Mouse (Mus musculus) left cerebral cortex, adult 11 months (tissue): ENCODE data around the gene Cerkl.

Experiments
- DNase-seq: peaks from one replicate; pipeline ENCODE4 v3.0.0; 2022; ENCODE audit warnings: low spot score

Cerkl gene

DNA sequence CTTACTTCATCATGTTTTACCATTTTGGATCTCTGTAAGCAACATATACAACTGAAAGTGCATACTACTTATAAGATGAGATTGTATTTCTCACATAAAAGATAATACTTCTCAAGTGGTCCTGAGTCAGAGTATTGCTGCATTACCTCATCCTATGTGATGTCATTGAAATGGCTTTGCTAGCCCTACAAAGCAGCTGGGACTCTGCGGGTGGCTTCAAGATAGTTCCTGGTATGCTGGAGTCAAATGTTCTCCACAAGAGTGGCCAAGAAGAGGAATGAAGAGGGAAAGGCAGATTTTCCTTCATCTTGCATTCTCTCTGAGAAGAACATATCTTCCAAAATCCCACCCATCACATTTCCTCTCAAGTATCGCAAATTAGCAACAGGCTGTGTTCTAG lies 13.2 kb downstream of the Cerkl start:
- no peak for DNase-seq

DNA sequence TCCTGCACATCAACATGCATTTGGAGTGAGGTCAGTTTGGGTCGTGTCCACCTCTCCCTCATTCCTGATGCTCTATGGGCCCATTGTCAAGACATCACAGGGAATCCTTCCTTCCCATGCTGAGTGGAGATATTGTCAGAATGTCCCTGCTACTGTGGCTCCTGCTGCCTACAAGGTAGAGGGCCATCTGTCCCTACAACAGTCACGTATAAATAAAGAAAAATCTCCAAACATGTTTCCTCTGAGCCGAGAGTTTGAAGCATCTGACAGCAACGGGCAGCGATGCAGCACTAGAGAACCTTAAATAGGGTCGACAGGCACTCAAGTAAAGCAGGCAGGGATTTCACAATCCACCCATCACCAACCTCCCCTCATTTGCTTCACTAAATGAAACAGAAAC lies 13.7 kb downstream of the Cerkl start:
- no peak for DNase-seq

DNA sequence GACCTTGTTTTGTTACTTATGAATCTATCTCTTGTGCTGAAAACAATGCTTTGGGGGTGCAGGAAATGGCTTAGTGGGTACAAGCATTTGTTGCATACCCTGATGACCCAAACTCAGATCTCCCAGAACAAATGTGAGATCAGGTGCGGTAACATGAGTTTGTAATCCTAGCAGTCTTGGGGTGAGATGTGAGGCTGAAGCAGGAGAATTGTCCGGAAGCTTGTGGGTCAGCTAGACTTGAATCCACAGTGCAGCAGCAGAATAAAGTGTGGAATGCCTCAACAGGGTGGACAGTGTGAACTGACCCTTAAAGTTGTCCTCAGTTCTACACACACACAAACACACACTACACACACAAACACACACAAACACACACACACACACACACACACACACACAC lies 14.4 kb downstream of the Cerkl start:
- DNase-seq, result no peak

GRCm38 (mm10) chr2:79430061-79430460 lies 26.5 kb downstream of the Cerkl start:
- no peak for DNase-seq

DNA sequence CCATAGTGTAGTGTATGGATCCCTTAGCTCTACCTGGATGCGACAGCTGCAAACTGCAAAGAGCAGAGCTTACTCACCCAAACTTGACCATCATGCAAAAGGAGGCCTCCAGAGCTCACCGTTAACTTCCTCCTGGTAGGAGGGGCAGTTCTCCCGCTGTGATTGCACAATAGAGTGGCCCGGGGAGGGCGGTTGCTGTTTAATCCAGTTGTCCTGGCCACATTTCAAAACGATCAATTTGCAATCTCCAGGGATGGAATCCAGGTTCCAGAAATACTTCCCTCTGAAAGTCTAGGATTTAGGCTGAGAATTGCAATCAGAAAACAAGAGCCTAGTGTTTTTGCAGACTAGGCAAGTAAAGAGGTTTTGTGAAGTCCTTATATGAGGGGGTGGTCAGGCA lies 26.9 kb downstream of the Cerkl start:
- no peak for DNase-seq

DNA sequence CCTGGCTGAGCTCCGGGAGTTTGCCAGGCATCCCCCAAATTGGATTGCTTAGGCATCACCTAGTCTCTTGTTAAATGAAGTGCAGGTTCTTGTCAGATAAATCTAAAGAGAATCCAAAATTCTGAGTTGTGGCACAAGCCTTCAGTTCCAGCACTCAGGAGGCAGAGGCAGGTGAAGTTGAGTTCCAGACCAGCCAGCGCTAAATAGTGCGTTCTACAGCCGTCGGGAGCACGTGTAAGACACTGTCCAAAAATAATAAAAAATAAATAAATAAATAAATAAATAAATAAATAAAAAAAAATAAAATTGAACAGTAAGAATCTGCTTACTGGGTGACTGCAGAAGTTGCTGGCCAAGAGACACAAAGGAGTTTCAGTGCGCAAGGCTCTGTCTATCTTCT lies 27.5 kb downstream of the Cerkl start:
- no peak for DNase-seq

DNA sequence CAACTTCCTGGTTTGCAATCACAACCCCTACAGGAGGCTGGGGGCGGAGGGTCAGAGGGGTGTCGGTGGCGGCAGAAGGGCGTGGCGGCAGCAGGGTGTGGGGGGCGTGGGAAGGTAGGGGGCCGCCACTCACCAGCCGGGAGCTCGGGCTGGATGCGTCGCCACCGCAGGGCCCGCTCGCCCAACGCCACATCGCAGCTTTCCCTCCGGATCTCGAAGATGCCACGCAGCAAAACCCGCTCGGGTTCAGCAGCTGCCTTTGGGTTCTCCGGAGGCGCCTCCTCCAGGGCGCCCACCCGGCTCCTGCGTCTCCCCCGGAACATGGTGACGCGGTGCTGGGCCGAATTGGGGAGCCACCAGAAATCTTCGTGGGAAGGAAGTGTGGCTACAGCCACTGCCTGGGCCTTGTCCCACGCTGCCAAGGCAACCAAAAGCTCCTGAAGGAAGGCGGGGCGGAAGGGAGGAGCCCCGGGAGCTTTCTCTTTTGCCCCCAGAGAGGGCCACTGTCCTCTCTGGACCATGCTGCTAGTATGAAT lies 27.9 kb downstream of the Cerkl start:
- no peak for DNase-seq

- DNase-seq, result no peak
Measured at GRCm38 (mm10) chr2:79428022-79428421, 28.6 kb downstream of the Cerkl start.

DNA sequence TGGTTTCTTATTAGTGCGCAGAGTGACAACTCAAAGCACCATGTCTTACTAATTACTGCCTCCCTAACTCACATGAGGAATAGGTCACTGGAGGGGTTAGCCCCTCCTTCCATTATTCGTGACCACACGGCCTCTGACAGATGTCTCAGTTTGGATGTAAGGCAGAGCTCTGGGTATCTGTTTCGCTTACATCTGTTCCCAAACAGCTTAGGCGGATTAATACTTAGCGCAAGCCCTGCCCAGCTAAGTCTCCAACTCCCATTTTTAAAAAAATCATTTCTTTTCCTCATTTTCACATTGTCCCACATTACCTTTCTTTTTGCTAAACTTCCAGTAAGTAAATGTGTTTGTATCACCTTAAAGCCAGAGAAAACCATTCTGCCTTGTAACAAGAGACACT lies 34.9 kb downstream of the Cerkl start:
- no peak for DNase-seq

- no peak for DNase-seq
Measured at GRCm38 (mm10) chr2:79414505-79414904, 42.1 kb downstream of the Cerkl start.

DNA sequence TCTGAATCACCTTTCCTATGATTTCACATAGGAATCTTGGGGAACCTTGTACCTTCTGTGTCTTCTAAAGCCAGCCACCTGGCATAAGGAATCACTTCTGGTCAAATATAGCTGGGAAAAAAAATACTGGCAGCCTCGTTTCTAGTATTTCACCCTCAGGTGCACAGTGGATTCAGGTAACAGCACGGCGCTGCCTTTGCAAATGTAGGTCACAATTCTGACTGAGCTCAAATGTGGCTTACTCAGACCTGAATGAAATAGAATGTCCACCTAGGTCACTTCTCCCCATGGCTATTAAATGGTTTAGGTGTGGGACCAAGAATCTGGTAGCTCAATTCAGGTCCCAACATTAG lies 45.7 kb downstream of the Cerkl start:
- no peak for DNase-seq

GRCm38 (mm10) chr2:79410247-79410902 lies 46.2 kb downstream of the Cerkl start:
- no peak for DNase-seq

DNA sequence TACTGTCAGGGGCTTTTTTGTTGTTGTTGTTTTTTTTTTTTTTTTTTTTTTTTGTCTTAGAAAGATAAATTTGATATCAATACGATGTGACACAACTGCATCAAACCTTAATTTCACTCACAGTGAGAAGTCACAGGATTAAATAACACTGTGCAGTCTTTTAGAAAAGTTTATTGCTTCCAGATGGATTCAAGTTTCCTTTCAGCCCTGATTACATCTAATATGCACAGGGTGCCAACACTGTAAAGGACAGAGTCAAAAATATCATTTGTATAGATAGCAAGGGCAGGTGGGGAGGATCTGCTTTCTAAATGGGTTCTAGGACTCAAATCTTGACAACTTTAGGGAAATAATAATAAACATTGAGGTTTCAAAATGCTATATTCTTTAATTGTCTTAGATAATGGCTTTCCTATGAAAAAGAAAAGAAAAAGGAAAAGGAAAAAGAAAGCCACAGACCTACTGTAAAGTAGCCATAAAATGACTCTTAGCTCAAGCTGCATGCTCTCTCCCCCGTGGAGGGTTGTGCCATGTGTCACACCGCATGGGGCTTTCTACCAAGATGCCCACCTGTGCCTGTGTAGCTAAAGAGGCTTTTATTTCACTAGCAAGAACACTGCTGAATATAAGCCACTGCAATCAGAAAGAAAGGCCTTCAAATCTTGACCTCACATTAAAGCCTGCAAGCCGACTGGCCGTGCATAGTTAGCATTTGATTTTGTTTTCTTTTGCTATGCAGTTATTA lies 50.8 kb downstream of the Cerkl start:
- no peak for DNase-seq

- DNase-seq, result no peak
Measured at GRCm38 (mm10) chr2:79400045-79400444, 56.5 kb downstream of the Cerkl start.

DNA sequence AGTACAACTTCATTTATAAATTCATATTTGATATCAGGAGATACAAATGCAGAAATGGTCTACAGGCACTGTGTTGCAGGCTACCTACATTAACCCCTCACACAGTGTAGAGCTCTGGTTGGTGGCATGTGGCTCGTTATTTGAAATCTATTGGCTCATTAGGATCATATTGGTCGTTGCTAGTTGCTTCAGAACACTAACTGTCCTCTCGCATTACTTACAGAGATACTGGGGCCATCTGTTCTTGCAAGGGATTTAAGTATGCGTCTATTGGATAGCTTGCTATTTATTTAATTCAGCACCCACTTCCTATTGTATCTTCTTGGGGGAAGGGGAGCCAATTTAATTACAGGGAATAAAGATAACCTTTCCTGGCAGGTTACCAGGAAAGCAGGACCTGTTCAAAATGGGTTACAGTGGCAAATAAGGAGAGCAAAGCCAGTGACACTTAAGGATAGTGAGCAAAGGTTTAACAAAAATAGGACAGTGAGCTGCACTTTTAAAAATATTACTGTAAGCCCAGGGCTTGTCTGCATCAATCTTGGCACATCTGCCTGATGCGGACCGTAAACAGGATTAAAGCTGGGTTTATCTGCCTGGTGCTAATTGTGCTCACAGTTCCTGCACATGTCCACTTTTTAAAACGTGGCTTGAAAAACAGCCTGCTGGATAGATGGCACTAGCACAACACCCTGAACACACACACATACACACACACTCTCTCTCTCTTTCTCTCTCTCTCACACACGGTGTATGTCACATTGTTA lies 57.2 kb downstream of the Cerkl start:
- no peak for DNase-seq

DNA sequence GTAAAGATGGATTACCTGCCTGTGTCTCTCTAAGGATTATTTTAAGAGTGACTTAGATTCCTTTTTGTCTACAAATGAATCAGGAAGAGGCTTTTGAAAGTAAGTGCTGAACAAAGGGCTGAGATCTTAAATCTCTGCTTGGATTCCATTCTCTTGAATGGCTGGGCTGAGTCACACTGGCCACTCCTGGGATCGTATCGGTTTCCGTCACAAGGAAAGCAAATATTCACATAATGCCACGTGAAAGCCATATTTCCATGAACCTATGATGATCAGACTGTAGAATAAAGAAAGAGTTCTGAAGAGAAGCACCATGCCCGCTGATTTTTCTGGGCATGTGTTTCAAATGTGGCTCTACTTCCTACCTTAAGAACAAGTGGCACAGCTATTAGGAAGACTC lies 57.8 kb downstream of the Cerkl start:
- DNase-seq, result no peak

DNA sequence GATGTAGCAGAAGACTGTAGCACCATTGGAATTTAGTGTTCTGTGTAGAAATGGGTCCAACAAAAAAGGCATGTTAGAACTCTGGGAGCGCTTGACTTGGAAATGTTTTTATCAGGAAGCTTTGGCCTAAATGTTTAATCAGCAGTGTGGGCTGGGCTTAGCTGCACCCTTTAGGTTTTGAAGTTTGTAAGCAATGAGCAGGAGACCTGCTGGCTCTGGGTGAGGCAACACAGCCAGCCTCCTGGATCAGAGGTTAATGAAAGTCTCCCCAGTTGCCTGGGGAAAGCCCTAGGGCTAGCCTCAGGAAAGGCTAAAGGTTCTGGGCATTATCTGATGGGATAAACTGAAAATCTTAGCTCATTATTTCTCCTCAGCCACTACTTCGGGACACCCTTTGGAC lies 58.2 kb downstream of the Cerkl start:
- no peak for DNase-seq

- DNase-seq, result no peak
Measured at GRCm38 (mm10) chr2:79397107-79397506, 59.5 kb downstream of the Cerkl start.

DNA sequence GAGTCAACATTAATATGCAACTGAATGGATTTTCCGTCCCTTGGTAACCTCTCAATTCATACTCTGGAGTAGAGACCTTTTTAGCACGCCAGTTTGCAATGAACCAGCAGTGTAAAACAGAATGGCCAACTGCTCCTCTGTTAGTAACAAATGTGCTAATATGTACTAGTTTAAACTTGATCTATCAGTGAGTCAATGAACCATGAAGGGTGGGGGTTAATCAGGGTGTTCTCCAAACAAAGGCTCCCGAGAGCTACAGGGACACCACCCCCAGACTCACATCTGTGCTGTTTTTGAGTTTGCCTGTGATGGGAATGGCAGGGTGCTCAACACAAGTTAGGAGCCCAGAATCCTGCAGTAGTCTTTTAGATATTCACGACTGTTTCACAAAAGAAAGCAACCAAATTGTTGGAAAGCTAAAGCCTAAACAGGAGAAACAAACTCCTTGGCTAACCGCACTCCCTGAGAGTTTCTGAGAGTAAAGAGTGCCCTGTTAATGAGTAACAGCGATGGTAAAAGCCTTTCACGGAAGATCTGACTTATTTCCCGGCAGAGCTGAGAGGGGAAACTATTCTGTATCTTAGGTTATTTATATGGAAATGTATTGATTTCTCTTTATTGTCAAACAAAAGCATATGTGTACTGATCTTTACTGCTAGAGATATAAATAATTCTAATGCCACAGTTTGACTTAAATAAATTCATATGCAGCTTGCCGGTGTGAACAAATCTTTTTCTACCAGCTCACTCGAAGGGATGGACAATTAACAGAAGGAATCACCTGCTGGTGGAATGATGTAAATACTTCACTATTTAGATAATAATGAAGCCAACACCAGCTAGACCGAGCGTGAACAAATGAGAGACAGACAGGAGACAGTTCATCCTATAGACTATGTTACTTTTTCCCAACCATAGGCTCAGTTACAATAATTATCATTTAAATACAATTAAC lies 77.2 kb downstream of the Cerkl start:
- DNase-seq, result no peak

DNA sequence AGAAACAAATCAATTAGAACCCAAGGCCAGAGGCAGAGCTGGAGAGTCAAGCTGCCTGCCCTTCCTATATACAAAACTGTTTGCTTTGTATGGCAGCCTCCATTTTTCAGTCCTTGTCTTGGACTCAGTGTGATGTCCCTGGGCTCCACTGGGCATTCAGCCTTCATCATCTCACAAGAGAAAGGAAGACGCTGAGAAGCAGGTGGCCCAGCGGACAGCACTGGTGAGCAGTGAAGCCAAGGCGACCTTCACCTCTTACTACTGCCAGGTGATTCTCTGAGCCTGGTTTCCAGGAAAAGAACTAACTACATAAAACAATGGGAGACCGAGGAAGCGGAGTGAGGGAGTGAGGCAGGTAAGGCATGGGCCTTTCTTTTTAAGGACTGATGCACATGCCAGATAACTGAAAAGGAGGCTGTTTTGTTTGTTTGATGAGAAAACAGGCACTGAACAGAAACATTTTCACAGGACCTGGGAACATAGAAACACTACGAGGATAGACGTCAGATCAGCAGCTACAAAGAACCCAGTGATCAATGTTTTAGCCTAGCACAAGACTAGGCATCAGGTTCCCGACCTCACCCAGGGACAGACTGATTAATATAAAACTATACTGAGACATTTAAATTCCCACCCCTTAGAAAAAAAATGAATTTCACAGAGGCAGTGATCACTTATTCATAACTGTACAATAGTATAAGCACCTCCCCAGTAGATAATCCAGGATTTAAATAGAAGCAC lies 78.1 kb downstream of the Cerkl start:
- no peak for DNase-seq
